Mouse (Mus musculus) midbrain, postnatal 0 days (tissue): ENCODE results near the gene Med13. TPM values are rescaled to one million over a fixed set of nuclear protein-coding genes. Genes with fewer than 3 reads are reported as not detected.

ENCODE experiments used
- ATAC-seq: fragments of 200-750 bp; cut with Nextera tagmentation; 2 replicates; pipeline ENCODE4 v1.8.0; 2017; ENCODE audit warnings: moderate number of reproducible peaks, mild to moderate bottlenecking, moderate TSS enrichment, moderate library complexity; ENCODE audit not compliant: low FRiP score
- DNase-seq: peaks from one replicate; pipeline ENCODE4 v3.0.0-alpha.2; 2015; ENCODE audit warnings: low spot score
- H3K27ac ChIP-seq: fragments of 300-500 bp; sonication (generic); 2 replicates; pipeline ENCODE4 v1.5.1; 2014; ENCODE audit warnings: low read depth, mild to moderate bottlenecking, low read length, mixed read lengths
- H3K27me3 ChIP-seq: fragments of 300-500 bp; sonication (generic); 2 replicates; pipeline ENCODE4 v1.6.1; 2014; ENCODE audit warnings: low read length, control low read depth, mixed read lengths; ENCODE audit not compliant: insufficient read depth
- H3K36me3 ChIP-seq: fragments of 300-500 bp; sonication (generic); 2 replicates; pipeline ENCODE4 v1.6.1; 2014; ENCODE audit warnings: low read length, control low read depth, mixed read lengths; ENCODE audit not compliant: insufficient read depth
- H3K4me1 ChIP-seq: fragments of 300-500 bp; sonication (generic); 2 replicates; pipeline ENCODE4 v1.6.1; 2014; ENCODE audit warnings: mild to moderate bottlenecking, control low read depth, antibody characterized with exemption, low read length, mixed read lengths; ENCODE audit not compliant: insufficient read depth
- H3K4me2 ChIP-seq: fragments of 300-500 bp; sonication (generic); 2 replicates; pipeline ENCODE4 v1.6.1; 2014; ENCODE audit warnings: low read depth, mild to moderate bottlenecking, low read length, mixed read lengths; ENCODE audit not compliant: poor library complexity, severe bottlenecking
- H3K4me3 ChIP-seq: fragments of 300-500 bp; sonication (generic); 2 replicates; pipeline ENCODE4 v1.5.1; 2014; ENCODE audit warnings: low read depth, mild to moderate bottlenecking, low read length, moderate library complexity
- H3K9ac ChIP-seq: fragments of 300-500 bp; sonication (generic); replicated peaks from 2 replicates; pipeline ENCODE4 v1.6.1; 2014; ENCODE audit warnings: mild to moderate bottlenecking, low read length, moderate library complexity, mixed read lengths; ENCODE audit not compliant: poor library complexity, severe bottlenecking
- H3K9me3 ChIP-seq: fragments of 300-500 bp; sonication (generic); 2 replicates; pipeline ENCODE4 v1.6.1; 2016; ENCODE audit warnings: low read length, control low read depth
- CTCF ChIP-seq: IDR thresholded peaks from 2 replicates; pipeline ENCODE4 v1.5.1; 2016; ENCODE audit warnings: antibody characterized with exemption, mild to moderate bottlenecking
- WGBS: fragments of 180-500 bp; shearing (Covaris S2); extraction: QIAGEN DNeasy Blood & Tissue Kit; methylation state at CpG from one replicate; pipeline ENCODE4 v1.1.7; 2014; 5-methylcytosine and 5-hydroxymethylcytosine counted together
- polyA plus RNA-seq: library from polyadenylated mRNA; unstranded; fragments of >200 nt; fragmentation: Nextera tagmentation; extraction: Ambion mirVana; gene quantifications from 2 replicates; pipeline ENCODE4 v1.2.1, GENCODE M21; 2015
- total RNA-seq: library from RNA; depleted of rRNA; stranded (reverse); fragments of >200 nt; gene quantifications from 2 replicates; pipeline ENCODE4 v1.2.3, GENCODE M21; 2014

Gene Med13
- total and polyA plus RNA-seq, 2 experiments from 2014 or later: 5.1 to 52.9 TPM

GRCm38 (mm10) chr11:86375086-86375485, 17.7 kb upstream of the Med13 start:
- Histone ChIP-seq H3K4me3 (no peak overlapping the region), H3K4me2 (no peak overlapping the region), H3K27me3 (no peaks in the 10 kb centered on the region), H3K4me1 (no peaks in the 10 kb centered on the region), H3K9ac (no peak overlapping the region), H3K27ac (no peak overlapping the region), H3K36me3 (no peaks in the 10 kb centered on the region), H3K9me3 (no peaks in the 10 kb centered on the region)
- no peak for DNase-seq
- no peak for ATAC-seq
- WGBS: 89% methylated on average over 6 of the region's 6 CpGs
- no peak for TF ChIP-seq CTCF

GRCm38 (mm10) chr11:86371266-86371665, 13.9 kb upstream of the Med13 start:
- 83% methylated on average over 7 of the region's 7 CpGs for WGBS
- DNase-seq: no peak
- no peak for ATAC-seq

GRCm38 (mm10) chr11:86369860-86370259, 12.5 kb upstream of the Med13 start:
- WGBS: 89% methylated on average over 5 of the region's 5 CpGs
- TF ChIP-seq CTCF: no peak
- H3K9ac ChIP-seq: no peak overlapping the region
- no peaks in the 10 kb centered on the region for H3K4me1 ChIP-seq
- DNase-seq: no peak
- H3K36me3 ChIP-seq: no peaks in the 10 kb centered on the region
- no peak for ATAC-seq
- H3K9me3 ChIP-seq: no peaks in the 10 kb centered on the region
- no peaks in the 10 kb centered on the region for H3K27me3 ChIP-seq
- H3K27ac ChIP-seq: no peak overlapping the region
- H3K4me3 ChIP-seq: no peak overlapping the region
- no peak overlapping the region for H3K4me2 ChIP-seq

More at GRCm38 (mm10) chr11:86371266-86371665, 13.9 kb upstream of the Med13 start:
- no peak overlapping the region for H3K27ac ChIP-seq
- no peaks in the 10 kb centered on the region for H3K9me3 ChIP-seq
- no peaks in the 10 kb centered on the region for H3K27me3 ChIP-seq
- H3K9ac ChIP-seq: no peak overlapping the region
- no peaks in the 10 kb centered on the region for H3K4me1 ChIP-seq
- H3K4me3 ChIP-seq: no peak overlapping the region
- TF ChIP-seq CTCF: no peak
- H3K36me3 ChIP-seq: no peaks in the 10 kb centered on the region
- no peak overlapping the region for H3K4me2 ChIP-seq

- TF ChIP-seq CTCF: no peak
- no peak overlapping the region for H3K4me2 ChIP-seq
- DNase-seq (no peak), ATAC-seq (no peak)
- no peak overlapping the region for H3K9ac ChIP-seq
- 81% methylated on average over 5 of the region's 5 CpGs for WGBS
- H3K4me3 ChIP-seq: no peak overlapping the region
- no peaks in the 10 kb centered on the region for H3K4me1 ChIP-seq
- no peaks in the 10 kb centered on the region for H3K27me3 ChIP-seq
- no peak overlapping the region for H3K27ac ChIP-seq
- H3K36me3 ChIP-seq: no peaks in the 10 kb centered on the region
- H3K9me3 ChIP-seq: no peaks in the 10 kb centered on the region
Observed at GRCm38 (mm10) chr11:86369003-86369402, 11.6 kb upstream of the Med13 start.

- H3K9ac ChIP-seq: no peak overlapping the region
- no peak for ATAC-seq
- no peaks in the 10 kb centered on the region for H3K36me3 ChIP-seq
- H3K9me3 ChIP-seq: no peaks in the 10 kb centered on the region
- no peaks in the 10 kb centered on the region for H3K27me3 ChIP-seq
- no peaks in the 10 kb centered on the region for H3K4me1 ChIP-seq
- H3K27ac ChIP-seq: no peak overlapping the region
- no peak for DNase-seq
- WGBS: 77% methylated on average over 5 of the region's 5 CpGs
- no peak overlapping the region for H3K4me3 ChIP-seq
- no peak overlapping the region for H3K4me2 ChIP-seq
- no peak for TF ChIP-seq CTCF
Observed at GRCm38 (mm10) chr11:86364709-86365452, 7.5 kb upstream of the Med13 start.

GRCm38 (mm10) chr11:86357984-86358528, 654 bp upstream of the Med13 start:
- no peaks in the 10 kb centered on the region for H3K36me3 ChIP-seq
- peaks cover 11% of the 10 kb centered on the region; the same call in 1 of the 2 replicates for H3K4me1 ChIP-seq
- TF ChIP-seq CTCF: peak; percentile 91
- H3K4me2 ChIP-seq: peak overlapping the region; percentile 60
- no peaks in the 10 kb centered on the region for H3K9me3 ChIP-seq
- DNase-seq (peak; percentile 98), ATAC-seq (peak; percentile 94)
- peak overlapping the region; percentile 97 for H3K4me3 ChIP-seq
- H3K27ac ChIP-seq: peak overlapping the region; percentile 97
- under 1% methylated on average over 45 of the region's 45 CpGs for WGBS
- no peaks in the 10 kb centered on the region for H3K27me3 ChIP-seq
- H3K9ac ChIP-seq: peak overlapping the region; percentile 99
